Mouse (Mus musculus): Measurements from ENCODE around the gene Col4a2.

Gene Col4a2

GRCm38 (mm10) chr8:11296282-11296943 is 16.2 kb upstream of the Col4a2 start:
- DNase-seq (ENCODE audit: extremely low read depth, low read depth) = no peak

- DNase-seq (ENCODE audit: extremely low read depth, low read depth) = no peak
These were observed 15.3 kb upstream of the Col4a2 start for GRCm38 (mm10) chr8:11297141-11297838.

GRCm38 (mm10) chr8:11298531-11299316 is 13.9 kb upstream of the Col4a2 start:
- DNase-seq (ENCODE audit: extremely low read depth, low read depth) = no peak

- no peak for DNase-seq (ENCODE audit: extremely low read depth, low read depth)
These were observed 13.3 kb upstream of the Col4a2 start for GRCm38 (mm10) chr8:11299317-11299602.

- DNase-seq (ENCODE audit: extremely low read depth, low read depth) = no peak
These were observed 12.2 kb upstream of the Col4a2 start for GRCm38 (mm10) chr8:11300436-11300835.

- DNase-seq (ENCODE audit: extremely low read depth, low read depth) = no peak
These were observed 8.5 kb upstream of the Col4a2 start for GRCm38 (mm10) chr8:11304027-11304601.

GRCm38 (mm10) chr8:11305539-11305938 is 7.1 kb upstream of the Col4a2 start:
- DNase-seq (ENCODE audit: extremely low read depth, low read depth) = no peak

GRCm38 (mm10) chr8:11307451-11307850 is 5.2 kb upstream of the Col4a2 start:
- DNase-seq (ENCODE audit: extremely low read depth, low read depth) = no peak

GRCm38 (mm10) chr8:11308570-11308998 is 4.0 kb upstream of the Col4a2 start:
- no peak for DNase-seq (ENCODE audit: extremely low read depth, low read depth)

GRCm38 (mm10) chr8:11309226-11309625 is 3.4 kb upstream of the Col4a2 start:
- DNase-seq (ENCODE audit: extremely low read depth, low read depth) = no peak

- no peak for DNase-seq (ENCODE audit: extremely low read depth, low read depth)
These were observed 2.6 kb upstream of the Col4a2 start for GRCm38 (mm10) chr8:11310049-11310448.

- no peak for DNase-seq (ENCODE audit: extremely low read depth, low read depth)
These were observed 790 bp upstream of the Col4a2 start for GRCm38 (mm10) chr8:11311681-11312348.

- no peak for DNase-seq (ENCODE audit: extremely low read depth, low read depth)
These were observed 839 bp downstream of the Col4a2 start for GRCm38 (mm10) chr8:11313176-11314111.

- DNase-seq (ENCODE audit: extremely low read depth, low read depth) = no peak
These were observed 2.0 kb downstream of the Col4a2 start for GRCm38 (mm10) chr8:11314613-11315012.

GRCm38 (mm10) chr8:11315179-11315943 is 2.8 kb downstream of the Col4a2 start:
- DNase-seq (ENCODE audit: extremely low read depth, low read depth) = no peak

GRCm38 (mm10) chr8:11316118-11316517 is 3.5 kb downstream of the Col4a2 start:
- no peak for DNase-seq (ENCODE audit: extremely low read depth, low read depth)

- no peak for DNase-seq (ENCODE audit: extremely low read depth, low read depth)
These were observed 6.8 kb downstream of the Col4a2 start for GRCm38 (mm10) chr8:11319405-11319804.

GRCm38 (mm10) chr8:11321841-11322240 is 9.2 kb downstream of the Col4a2 start:
- DNase-seq (ENCODE audit: extremely low read depth, low read depth) = no peak

GRCm38 (mm10) chr8:11322724-11323585 is 10.3 kb downstream of the Col4a2 start:
- no peak for DNase-seq (ENCODE audit: extremely low read depth, low read depth)

Data from MEL-GATA-1-ER (cell line).